Mouse (Mus musculus): ENCODE data around the gene Dip2a.

Dip2a gene

DNA sequence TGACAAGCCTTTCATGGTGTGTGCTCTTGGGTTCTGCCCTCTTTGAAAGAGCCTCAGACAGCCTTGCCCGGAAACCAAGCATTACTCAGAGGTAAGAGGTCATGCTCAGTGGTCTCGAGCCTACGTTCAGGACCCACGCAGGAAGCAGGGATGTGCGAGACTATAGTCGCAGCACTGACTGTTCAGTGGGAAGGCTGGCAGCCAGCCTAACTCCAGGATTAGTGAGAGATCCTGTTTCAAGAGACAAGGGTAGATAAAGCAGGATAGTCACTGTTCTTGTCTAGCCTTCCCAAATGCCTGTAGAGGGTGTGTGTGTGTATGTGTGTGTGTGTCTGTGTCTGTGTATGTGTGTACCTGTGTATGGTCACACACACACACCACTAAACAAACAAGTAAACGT is 28.9 kb downstream of the Dip2a start:
- no peak for DNase-seq (ENCODE audit: low read depth, low spot score)

DNA sequence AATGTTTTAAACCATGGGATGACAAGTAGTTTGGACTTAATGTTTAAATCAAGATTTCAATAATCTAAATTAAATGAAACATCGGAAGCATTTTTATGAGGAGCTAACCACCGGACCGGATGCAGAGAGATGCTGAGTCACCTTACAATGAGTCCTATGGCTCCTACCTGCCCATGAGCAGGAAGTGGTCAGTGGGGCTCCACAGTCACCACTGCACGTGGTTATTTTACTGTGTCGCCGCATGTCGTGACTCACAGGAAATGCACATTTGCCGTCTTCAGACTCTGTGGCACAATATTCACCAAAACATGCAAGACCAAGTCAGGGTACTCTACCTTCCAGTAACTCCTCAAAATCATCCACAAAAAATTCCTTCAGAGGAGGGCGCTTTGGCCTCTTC is 38.4 kb downstream of the Dip2a start:
- DNase-seq (ENCODE audit: low read depth, low spot score), result no peak

GRCm38 (mm10) chr10:76300133-76300532 is 45.0 kb downstream of the Dip2a start:
- DNase-seq (ENCODE audit: low read depth, low spot score), result no peak

DNA sequence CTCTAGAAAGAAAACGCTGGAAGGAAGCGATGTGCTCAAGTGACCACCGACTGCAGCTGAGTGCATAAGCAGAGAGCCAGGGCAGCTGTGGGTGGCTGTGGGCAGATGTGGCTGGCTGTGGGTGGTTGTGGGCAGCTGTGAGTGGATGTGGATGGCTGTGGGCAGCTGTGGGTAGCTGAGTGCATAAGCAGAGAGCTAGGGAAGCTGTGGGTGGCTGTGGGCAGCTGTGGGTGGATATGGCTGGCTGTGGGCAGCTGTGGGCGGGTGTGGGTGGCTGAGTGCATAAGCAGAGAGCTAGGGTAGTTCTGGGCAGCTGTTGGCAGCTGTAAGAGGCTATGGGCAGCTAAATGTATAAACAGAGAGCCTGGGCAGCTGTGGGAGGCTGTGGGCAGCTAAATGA is 51.9 kb downstream of the Dip2a start:
- no peak for DNase-seq (ENCODE audit: low read depth, low spot score)

- DNase-seq (ENCODE audit: low read depth, low spot score), result no peak
These were observed 55.0 kb downstream of the Dip2a start for GRCm38 (mm10) chr10:76289936-76290671.

- DNase-seq (ENCODE audit: low read depth, low spot score), result peak; percentile 34
These were observed 56.0 kb downstream of the Dip2a start for GRCm38 (mm10) chr10:76289052-76289451.

DNA sequence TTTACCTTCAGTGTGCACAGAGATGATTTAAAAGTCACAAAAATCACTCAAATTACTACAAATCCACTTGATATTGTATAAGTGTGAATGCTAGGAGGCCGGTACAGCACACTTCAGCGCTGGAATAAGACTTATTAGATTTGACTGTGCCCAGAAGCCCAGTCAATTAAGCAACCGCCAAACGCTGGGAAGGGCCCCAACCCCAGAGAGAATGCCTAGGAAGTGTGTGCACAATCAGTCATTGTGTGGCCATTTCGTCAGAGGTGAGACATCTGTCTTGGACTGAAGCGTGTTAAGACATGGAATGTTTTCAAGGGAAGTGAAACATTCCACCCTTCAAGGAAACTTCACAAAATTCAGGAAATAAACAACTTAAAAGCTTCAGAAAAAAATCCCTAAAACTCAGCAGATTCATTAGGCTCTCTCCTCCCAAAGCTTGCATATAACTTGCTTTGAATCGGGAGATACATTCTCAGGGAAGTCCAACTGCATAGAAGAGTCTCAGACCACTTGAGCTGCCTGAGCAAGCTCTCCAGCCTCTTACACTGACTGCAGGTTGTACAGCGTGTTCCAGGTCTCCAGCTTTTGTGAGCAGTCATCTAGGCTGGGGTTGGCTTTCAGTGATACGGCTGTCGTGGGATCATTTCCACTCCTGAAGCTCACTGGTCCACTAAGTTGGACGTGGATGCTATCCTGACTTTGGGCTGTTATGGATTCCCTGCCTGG is 56.7 kb downstream of the Dip2a start:
- DNase-seq (ENCODE audit: low read depth, low spot score), result no peak

DNA sequence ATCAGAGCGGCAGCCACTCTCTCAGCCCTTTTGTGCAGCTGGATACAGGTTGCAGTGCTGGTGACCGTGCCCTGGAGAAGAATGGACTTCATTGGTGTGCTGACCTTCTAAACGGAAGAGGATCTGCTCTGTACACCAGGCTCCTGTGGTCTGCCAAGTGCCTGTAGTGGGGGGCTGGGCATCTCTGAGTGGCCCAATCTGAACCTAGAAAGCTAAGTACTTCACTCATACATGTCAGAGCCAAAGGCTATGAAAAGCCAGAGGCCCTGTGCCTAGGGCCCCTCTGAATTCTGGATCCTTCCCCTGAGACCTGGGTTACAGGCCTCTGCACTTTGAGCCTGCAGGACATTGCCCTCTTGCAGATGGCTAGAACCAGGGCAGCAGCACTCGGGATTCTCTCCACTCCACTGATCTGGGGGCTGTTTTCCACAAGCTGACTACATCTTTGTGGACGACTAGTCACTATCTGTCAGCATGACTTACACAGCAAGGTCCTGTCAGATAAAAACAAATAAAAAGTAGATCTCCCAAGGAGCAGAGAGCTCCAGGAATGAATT is 66.5 kb downstream of the Dip2a start:
- DNase-seq (ENCODE audit: low read depth, low spot score), result no peak

- no peak for DNase-seq (ENCODE audit: low read depth, low spot score)
These were observed 69.8 kb downstream of the Dip2a start for GRCm38 (mm10) chr10:76275256-76275655.

DNA sequence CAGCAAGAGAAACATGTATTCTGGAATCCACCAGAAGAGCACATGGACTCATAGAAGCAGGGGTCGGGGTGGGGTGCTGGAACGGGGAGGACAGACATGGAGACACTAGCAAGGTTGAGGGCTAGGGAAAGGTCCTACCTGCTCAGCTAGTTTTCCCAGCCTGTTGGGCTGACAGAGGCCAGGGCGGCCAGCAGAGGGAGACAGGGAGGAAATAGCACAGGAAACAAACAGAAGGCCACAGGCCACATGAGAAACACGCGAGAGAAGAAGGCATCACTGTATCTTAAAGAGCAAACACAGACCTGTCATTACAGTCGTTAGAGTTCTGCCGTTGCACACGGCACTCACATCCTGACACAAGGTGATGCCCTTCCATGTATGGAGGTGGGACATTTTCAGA is 73.9 kb downstream of the Dip2a start:
- DNase-seq (ENCODE audit: low read depth, low spot score), result no peak

DNA sequence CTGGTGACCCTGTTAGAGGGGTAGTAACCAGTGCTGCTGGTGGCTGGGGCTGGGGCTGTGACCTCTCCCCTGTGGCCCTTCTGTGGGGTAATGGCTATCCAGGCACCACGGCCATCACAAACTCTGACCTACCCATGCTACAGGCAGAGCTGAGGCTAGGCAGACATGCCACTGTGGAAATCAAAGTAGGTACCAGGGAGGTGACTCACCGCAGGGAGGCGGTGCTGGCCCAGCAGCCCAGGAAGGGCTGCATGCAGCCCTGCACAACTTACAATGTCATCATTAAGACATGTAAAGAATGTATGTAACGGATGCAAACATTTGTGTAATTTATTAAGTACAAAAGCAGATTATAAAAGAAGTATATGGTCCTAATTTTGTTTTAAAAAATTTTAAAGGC is 82.7 kb downstream of the Dip2a start:
- DNase-seq (ENCODE audit: low read depth, low spot score), result no peak

DNA sequence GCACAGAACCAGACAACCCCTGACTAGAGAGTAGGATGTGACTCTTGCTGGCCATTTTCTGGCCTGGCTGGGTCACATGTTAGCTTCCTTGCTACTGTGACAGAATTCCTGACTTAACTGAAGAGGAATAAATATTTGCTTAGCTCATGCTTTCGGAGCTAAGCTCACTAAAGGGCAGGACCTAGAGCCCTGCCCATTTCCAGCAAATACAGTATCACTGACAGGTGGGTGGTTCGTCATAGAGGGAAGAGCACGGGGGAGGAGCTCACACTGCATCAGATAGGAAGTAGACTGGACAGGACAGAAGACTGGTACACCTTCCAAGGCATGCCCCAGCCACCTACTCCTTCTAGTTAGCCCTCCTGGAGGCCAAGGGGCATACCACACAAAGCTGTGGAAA is 83.6 kb downstream of the Dip2a start:
- no peak for DNase-seq (ENCODE audit: low read depth, low spot score)

DNA sequence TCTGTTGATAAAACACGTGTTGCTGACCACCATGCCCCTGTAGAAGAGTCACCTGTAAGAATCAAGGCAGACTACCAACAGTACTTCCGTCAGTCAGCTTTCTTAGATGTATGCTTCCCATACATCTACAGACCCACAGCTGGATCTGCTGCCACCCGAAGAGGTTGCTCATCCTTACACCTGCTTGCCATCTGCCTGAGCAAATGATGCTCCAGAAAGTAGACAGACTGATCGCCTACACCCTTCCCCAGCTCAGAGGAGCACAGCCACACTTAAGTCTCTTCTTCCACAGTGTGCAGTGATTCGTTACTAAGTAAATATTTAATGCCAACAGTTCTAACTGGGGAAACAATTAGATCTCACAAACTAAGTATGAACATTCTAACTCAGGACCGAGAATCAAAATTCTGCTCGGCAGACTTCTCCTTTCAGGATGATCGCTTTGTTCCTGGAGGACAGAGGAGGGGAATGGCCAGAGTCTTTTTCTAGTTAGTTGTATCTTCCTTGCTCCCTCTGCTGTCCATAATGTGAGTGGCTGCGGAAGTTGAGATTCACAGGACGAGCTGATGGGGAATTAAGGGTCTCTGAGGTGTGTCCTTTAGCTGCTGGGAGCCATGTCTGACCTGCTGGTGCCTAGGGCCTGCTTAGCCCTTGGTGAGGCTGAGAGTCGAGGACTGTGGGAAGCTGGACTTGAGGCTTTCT is 84.6 kb downstream of the Dip2a start:
- no peak for DNase-seq (ENCODE audit: low read depth, low spot score)

- DNase-seq (ENCODE audit: low read depth, low spot score), result no peak
These were observed 85.4 kb downstream of the Dip2a start for GRCm38 (mm10) chr10:76259566-76260232.

- DNase-seq (ENCODE audit: low read depth, low spot score), result no peak
These were observed 87.2 kb downstream of the Dip2a start for GRCm38 (mm10) chr10:76257719-76258390.

DNA sequence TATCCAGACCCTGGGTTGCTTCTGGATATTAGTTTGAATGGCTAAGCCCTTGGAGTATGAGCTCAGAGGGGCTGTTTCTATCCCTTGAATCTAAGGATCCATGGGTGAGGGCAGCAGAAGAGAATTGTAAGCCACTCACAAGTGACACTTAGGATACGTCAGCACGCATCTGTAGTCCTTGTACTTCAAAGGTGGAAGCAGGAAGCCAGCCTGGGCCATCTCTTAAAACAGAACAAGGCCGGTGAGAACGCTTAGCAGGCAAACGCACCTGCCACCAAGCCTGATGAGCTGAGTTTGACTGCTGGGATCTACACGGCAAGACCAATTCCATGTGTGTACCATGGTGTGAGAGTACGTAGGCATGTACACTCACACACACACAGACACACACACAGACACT is 87.9 kb downstream of the Dip2a start:
- no peak for DNase-seq (ENCODE audit: low read depth, low spot score)

DNA sequence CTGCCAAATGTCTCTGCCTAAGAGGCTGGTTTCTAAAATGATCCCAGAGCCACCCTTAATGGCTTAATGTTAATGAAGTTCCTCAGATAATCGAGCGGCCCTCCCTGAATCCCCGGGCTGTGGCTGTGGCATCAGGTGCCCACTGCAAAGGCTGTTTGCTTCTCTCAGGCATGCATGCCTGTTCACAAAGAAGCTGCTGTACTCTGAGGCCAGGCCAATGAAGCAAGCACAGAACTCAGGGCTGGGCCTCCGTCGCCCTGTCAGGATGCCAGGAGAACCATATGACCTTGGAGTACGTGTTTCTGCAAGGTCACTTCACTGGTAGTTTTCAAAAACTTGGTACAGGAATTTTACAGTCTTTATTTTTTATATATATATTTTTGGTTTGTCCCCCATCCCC is 89.5 kb downstream of the Dip2a start:
- no peak for DNase-seq (ENCODE audit: low read depth, low spot score)

DNA sequence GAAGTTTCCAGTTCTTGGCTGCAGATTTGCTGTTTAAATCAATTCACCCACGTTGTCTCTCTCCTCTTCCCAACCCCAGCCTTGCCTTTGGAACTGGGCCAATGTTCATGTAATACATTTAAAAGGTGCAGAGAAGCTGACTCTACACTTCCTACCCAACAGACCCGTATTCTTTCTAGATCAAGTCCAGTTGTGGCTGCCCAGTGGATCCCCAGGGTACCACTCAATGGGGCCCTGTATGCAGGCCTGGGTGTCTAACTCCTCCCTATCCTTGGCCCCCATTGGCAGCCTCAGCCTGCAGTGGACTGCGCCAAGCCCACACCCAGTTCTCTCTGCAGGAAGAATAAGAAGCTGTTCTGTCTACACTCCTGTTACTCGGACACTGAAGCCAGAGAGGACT is 91.6 kb downstream of the Dip2a start, which contains the start of gene S100b:
Gene S100b (plus strand): TSS at position 318 of the 400 bp plus-strand sequence.
- peak; percentile 62 for DNase-seq (ENCODE audit: low read depth, low spot score)

- no peak for DNase-seq (ENCODE audit: low read depth, low spot score)
These were observed 92.0 kb downstream of the Dip2a start for GRCm38 (mm10) chr10:76253079-76253478.

GRCm38 (mm10) chr10:76250870-76251269 is 94.2 kb downstream of the Dip2a start:
- DNase-seq (ENCODE audit: low read depth, low spot score), result no peak

GRCm38 (mm10) chr10:76248647-76248968 is 96.5 kb downstream of the Dip2a start:
- no peak for DNase-seq (ENCODE audit: low read depth, low spot score)

Data from telencephalon, adult 2 months (tissue).